Mouse (Mus musculus) fibroblast of lung, adult 2 months (primary cell): ENCODE results near the gene Hnf1b.

Source experiments
- DNase-seq: peaks from one replicate; pipeline ENCODE4 v3.0.0-alpha.2; 2011; ENCODE audit warnings: low read depth

The Hnf1b gene

DNA sequence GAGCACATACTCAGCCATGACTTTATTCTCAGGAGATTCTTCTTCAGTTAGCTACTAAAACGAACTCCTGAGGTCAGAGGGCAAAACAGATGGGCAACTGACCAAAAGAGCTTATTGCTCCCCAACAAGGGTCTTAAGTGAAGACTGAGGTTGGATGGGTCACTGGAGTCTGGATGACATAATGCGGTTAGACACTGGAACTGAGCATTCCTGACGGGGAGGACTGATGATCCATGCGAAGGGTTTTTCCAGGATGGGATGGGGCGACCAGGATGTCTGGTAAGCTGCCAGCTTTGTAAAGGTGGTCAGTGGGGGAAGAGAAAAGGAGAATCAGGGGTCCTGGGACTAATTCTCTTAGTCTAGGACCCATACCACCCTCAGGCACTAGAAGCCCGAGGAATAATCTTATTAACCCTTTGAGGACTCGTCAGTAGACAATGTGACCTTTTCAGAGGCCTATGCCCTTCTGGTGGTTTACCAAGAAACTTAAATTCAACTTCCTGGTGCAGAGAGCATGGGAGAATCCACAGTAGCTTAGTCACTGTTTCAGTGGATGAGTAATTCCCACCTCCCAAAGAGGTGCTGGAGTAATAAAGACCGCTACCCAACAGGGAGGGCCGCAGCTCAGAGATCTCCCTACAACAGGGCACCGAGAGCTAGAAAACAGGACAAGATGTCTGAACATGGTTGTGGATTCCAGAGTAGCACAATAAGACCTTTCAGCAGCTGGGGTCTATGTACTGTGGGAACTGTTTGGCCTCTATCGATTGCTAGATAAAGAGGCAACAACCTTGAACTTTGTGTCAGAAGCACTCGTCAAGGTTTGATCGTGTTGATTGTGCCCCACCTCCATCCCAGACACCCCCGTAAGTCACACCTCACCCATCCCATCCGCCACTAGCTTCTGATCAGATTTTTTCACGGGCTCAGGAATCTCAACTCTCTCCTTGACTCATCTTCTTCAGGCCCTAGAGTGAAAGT is 46.9 kb downstream of the Hnf1b start:
- no peak for DNase-seq

- no peak for DNase-seq
Observed at GRCm38 (mm10) chr11:83897569-83897968, 47.7 kb downstream of the Hnf1b start.

- DNase-seq = no peak
Observed at GRCm38 (mm10) chr11:83902812-83903211, 52.9 kb downstream of the Hnf1b start.

DNA sequence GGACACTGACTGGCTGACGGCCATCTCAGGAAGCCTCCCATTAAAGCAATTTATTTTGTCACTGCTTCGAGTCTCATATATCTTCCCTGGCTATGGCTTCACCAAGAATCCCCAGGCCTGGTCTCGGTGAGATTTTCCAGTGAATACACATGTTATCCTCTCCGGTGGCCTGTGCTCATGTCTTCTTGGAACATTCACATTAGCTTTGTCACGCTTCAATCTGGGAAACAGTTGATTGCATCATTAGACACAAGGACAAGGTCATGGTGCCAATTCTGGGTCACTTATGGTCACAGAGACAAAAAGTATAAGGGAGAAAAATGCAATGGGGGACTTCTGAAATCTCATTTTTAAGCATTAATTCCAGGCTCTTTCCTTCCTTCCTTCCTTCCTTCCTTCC is 55.9 kb downstream of the Hnf1b start:
- DNase-seq = no peak

DNA sequence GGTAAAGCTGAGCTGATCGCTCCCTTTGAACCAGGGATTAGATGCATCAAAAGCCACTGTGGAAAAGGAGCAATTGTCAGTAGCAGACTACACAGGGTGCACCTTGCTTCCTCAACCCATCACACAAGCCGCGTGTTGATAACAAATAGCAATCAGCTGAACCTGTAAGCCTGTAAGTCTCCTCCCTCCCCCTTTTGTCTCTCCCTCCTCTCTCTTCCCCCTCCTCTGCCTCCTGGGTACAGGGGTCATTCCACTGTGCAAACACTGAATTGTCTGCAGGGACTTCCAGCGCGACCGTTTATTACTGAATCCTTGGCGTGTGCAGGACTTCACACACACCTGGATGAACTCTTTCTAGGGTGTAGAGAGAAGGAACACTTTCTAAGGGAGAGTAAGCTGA is 58.5 kb downstream of the Hnf1b start:
- no peak for DNase-seq

GRCm38 (mm10) chr11:83913824-83914311 is 64.0 kb downstream of the Hnf1b start:
- no peak for DNase-seq

DNA sequence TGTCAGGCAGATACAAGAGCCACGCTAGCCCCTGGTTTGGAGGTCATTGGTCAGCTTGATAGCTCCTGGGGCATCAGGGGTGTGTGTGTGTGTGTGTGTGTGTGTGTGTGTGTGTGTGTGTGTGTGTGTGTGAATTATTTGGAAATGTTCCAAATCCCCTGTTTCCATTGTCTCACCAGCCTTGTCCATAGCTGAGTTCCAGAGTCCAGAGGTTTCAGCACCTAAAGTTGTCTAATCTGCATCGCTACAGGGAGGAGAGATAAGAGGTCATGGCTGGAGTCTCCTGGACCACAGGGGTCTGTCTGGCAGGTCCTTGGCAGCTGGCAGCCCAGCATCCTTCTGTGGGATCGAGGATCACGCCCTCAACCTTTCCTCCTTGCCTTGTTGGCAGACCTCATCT is 64.6 kb downstream of the Hnf1b start:
- no peak for DNase-seq

- DNase-seq = no peak
Observed at GRCm38 (mm10) chr11:83922600-83922999, 72.7 kb downstream of the Hnf1b start.

- no peak for DNase-seq
Observed at GRCm38 (mm10) chr11:83927097-83927496, 77.2 kb downstream of the Hnf1b start.

- DNase-seq = no peak
Observed at GRCm38 (mm10) chr11:83932506-83933106, 82.7 kb downstream of the Hnf1b start.

DNA sequence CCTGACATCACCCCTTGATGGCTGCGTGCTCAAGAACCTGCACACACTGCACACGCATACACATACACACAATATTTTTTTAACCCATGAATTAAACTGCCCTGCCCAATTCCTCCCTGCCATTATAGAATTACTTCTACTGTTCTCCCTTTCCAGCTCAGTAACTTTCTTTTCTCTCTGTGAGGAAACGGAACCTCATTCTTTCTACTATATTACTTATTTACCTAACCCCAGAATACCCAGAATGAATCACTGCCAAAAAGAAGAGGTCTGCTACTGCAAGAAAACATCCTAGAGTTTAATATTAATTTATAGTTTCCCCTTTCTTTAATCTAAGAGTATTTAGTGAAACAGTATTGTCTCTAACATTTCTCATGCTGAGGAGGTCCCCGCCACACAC is 83.5 kb downstream of the Hnf1b start:
- no peak for DNase-seq

DNA sequence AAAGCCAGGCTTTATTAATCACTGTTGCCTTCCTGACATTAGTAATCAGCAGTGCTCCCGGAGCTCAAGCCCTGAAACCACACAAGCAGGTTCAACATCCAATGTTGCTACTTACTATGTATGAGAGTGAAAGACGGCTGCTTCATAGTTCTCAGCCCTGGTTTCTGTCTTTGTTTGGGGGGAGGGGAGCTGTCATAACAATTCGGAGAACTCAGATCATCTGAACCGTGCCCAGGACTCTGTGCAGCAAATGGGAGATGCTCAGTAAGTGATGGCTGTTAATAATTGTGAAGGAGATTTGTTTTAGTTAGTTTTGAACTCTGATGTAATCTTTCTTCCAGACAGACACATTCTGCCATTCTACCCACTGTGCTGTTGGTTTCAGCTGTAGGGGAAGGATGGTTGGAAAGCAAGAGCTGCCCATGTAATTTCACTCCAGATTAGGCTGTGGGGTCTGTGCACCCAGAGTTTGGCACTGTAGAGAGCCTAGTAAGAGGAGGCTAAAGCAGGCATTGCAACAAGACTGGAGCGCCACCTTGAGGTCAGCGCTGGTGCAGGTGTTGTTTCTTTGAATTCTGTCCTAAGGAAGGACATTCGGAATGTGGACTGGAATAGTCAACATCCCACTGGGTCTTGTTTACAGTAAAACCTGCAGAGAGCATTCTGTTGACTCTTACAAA is 86.3 kb downstream of the Hnf1b start:
- peak; percentile 43 for DNase-seq

- DNase-seq = no peak
Observed at GRCm38 (mm10) chr11:83938556-83938955, 88.7 kb downstream of the Hnf1b start.

GRCm38 (mm10) chr11:83941950-83942840 is 92.3 kb downstream of the Hnf1b start, which contains the start of gene Ddx52:
Gene Ddx52, plus strand, starts transcription at chr11:83942062.
- peak; percentile 83 for DNase-seq
